Mouse (Mus musculus) CH12.LX (cell line): Measurements from ENCODE around the gene Dnajb5.

ENCODE experiments used
- CTCF ChIP-seq, 2 experiments: IDR thresholded peaks in 1 of 2; conservative IDR thresholded peaks in 1 of 2; 2 replicates each; pipeline ENCODE4 v1.5.1; 2011 to 2012; ENCODE audit warnings: low read depth in 2 of 2, low read length in 2 of 2, improper control_type of control experiment in 1 of 2, inconsistent platforms in 1 of 2, mild to moderate bottlenecking in 1 of 2, moderate library complexity in 1 of 2
- EP300 ChIP-seq: IDR thresholded peaks from 2 replicates; pipeline ENCODE4 v1.6.1; 2011; ENCODE audit warnings: low read length, improper control_type of control experiment
- HCFC1 ChIP-seq: IDR thresholded peaks from 2 replicates; pipeline ENCODE4 v1.6.1; 2012; ENCODE audit warnings: low read depth, mild to moderate bottlenecking, inconsistent platforms, low read length, improper control_type of control experiment
- MAX ChIP-seq: IDR thresholded peaks from 2 replicates; pipeline ENCODE4 v1.6.1; 2011; ENCODE audit warnings: low read length, improper control_type of control experiment
- POLR2A ChIP-seq: IDR thresholded peaks from 2 replicates; pipeline ENCODE4 v1.6.1; 2011; ENCODE audit warnings: low read depth, mild to moderate bottlenecking, improper control_type of control experiment, low read length
- USF1 ChIP-seq: IDR thresholded peaks from 2 replicates; pipeline ENCODE4 v1.6.1; 2014; ENCODE audit warnings: low read depth, mild to moderate bottlenecking, inconsistent platforms, low read length, improper control_type of control experiment
- ZC3H11A ChIP-seq: IDR thresholded peaks from 2 replicates; pipeline ENCODE4 v1.6.1; 2012; ENCODE audit warnings: low read depth, mild to moderate bottlenecking, inconsistent platforms, low read length, improper control_type of control experiment

- TF ChIP-seq ZC3H11A: no peak
- peak; percentile 36; the same call in 1 of the 2 replicates for TF ChIP-seq USF1
- no peak for TF ChIP-seq POLR2A
- TF ChIP-seq CTCF (conservative IDR thresholded peaks at IDR 0.05 in 1 of 2, IDR thresholded peaks at IDR 0.05 in 1 of 2; ENCODE audit: low read depth in 2 of 2, low read length in 2 of 2): peak; percentile 47 to 60
- TF ChIP-seq HCFC1: no peak
- no peak for TF ChIP-seq EP300
- peak; percentile 46; the same call in 1 of the 2 replicates for TF ChIP-seq MAX
These were observed 47.4 kb upstream of the Dnajb5 start for GRCm38 (mm10) chr4:42902174-42902573.
